Comparison of ENCODE assay signal across 19 mouse cellular contexts in the genomic region with DNA sequence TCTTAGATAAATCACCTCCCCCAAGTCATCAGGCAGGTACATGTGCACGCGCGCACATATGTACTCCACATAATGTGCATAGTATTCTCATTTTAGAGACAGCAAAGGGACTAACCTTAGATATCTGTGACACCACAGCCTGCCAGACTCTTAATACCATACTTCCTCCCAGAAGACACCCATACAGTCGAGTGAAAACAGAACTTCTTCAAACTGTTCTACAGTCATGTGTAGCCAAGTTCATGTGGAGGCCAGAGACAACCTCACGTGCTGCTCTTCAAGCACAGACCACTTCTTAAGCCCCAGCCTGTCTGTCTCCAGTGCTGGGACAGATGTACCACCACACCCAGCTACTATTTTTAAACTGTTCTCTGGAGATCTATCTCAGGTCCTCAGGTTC. TPM values are rescaled to one million over a fixed set of nuclear protein-coding genes. Genes with fewer than 3 reads are reported as not detected.
DNase-seq lines count a peak whose midpoint lies in the region; ATAC-seq and TF ChIP-seq lines count a peak whose summit lies in the region.
"Had no signal": no experiment of that assay in that cellular context is flagged by ENCODE, and none has a peak within 500 bp of the region (broad histone marks: within the 10 kb centered on the region; RNA-seq: fewer than 3 reads in every experiment).

No protein-coding gene starts in this region.

- TF ChIP-seq POLR2A in liver, adult 2 months (IDR thresholded peaks at IDR 0.05; ENCODE audit: extremely low read depth, insufficient read depth, low read length): no peak

- peaks cover 45% of the 10 kb centered on the region for H3K36me3 ChIP-seq in liver, adult 2 months (ENCODE audit: control insufficient read depth, insufficient read depth, low read length)

- peaks cover 5% of the 10 kb centered on the region for H3K4me1 ChIP-seq in liver, adult 2 months (ENCODE audit: control insufficient read depth, insufficient read depth, low read length)

- H3K27me3 ChIP-seq in liver, adult 2 months (ENCODE audit: control insufficient read depth, insufficient read depth, low read length): no peaks in the 10 kb centered on the region
- H3K27me3 ChIP-seq: CH12.LX; forebrain, embryonic 15.5 days; hindbrain, embryonic 13.5 days; Patski had no signal

- H3K4me3 ChIP-seq in liver, adult 2 months (ENCODE audit: insufficient read depth, low read depth, low read length): no peak overlapping the region
- H3K4me3 ChIP-seq: forebrain, embryonic 15.5 days; heart, adult 2 months; hindbrain, embryonic 13.5 days had no signal

- DNase-seq in heart, adult 11 months: peak; percentile 70
- no peak for DNase-seq in heart, postnatal 14 days
- DNase-seq in liver, adult 2 months (ENCODE audit: extremely low read depth, low read depth, low spot score): peak; percentile 23
- no peak for DNase-seq in liver
- DNase-seq in urinary bladder, adult 2 months (ENCODE audit: low spot score): no peak
- no peak for DNase-seq in right cerebral cortex, adult 18-20 months
- DNase-seq: adrenal gland, postnatal 14 days; cerebellum, adult 2 months; cerebellum, postnatal 10 days; gastrocnemius, postnatal 36 days; heart, adult 2 months; heart, postnatal 36 days had no signal

- TF ChIP-seq CTCF in liver, adult 2 months (IDR thresholded peaks at IDR 0.05; ENCODE audit: low read depth, low read length): no peak

- peak; percentile 75 for ATAC-seq in megakaryocyte, adult 5-6 weeks (ENCODE audit: poor library complexity, severe bottlenecking)
- ATAC-seq: activated CD4-positive, CD25-positive, alpha-beta regulatory T cell, adult 4 months; forebrain, embryonic 15.5 days; hindbrain, postnatal 0 days; Patski had no signal

- no peak overlapping the region for H3K9ac ChIP-seq in liver, adult 2 months (ENCODE audit: low read depth, low read length)
- H3K9ac ChIP-seq: forebrain, embryonic 15.5 days; hindbrain, embryonic 13.5 days had no signal

- no peaks in the 10 kb centered on the region for H3K79me2 ChIP-seq in liver, adult 2 months (ENCODE audit: control insufficient read depth, insufficient read depth, low read length)

- WGBS in liver, adult 2 months: 96% methylated on average over 5 of the region's 5 CpGs

- no peak overlapping the region for H3K27ac ChIP-seq in liver, adult 2 months (replicated peaks; ENCODE audit: insufficient read depth, low read depth, low read length)
- H3K27ac ChIP-seq: forebrain, embryonic 15.5 days; heart, adult 2 months; hindbrain, embryonic 13.5 days; hindbrain, postnatal 0 days had no signal

- intact Hi-C loops in heart, postnatal 14 days (cut with DNase I): no loop called here

RNA-seq across cellular contexts. Expression of a gene that starts 29.7 kb away (rescaled TPM):
- 10 to 100 TPM; 37.9 to 39.4 TPM for total RNA-seq in heart, postnatal 14 days (2021)
- 25.8 and 27.3 TPM in 2 replicates for total RNA-seq in liver, adult 2 months (2014; rRNA removed)
- polyA plus RNA-seq in liver, adult 2 months (2012; rRNA removed): 15.1 and 18.6 TPM in 2 replicates
- total RNA-seq in megakaryocyte, adult 5-6 weeks (2015): 68.2 and 77.1 TPM in 2 replicates
- total RNA-seq in megakaryocyte, adult 5-6 weeks (2017): 45.7 and 50.0 TPM in 2 replicates
- 38.8 and 46.8 TPM in 2 replicates for polyA plus RNA-seq in urinary bladder, adult 2 months (2012; rRNA removed)

Comparison
In these comparisons a context has a peak if more than half of its experiments do, and no peak if none do; other contexts are left out.
1. DNase-seq: peak in heart, adult 11 months (single experiment) and liver, adult 2 months (single experiment); none in heart, postnatal 14 days (0 of 2), liver (single experiment), urinary bladder, adult 2 months (single experiment) and right cerebral cortex, adult 18-20 months (single experiment).